Mouse (Mus musculus) heart, adult 18-20 months (tissue): ENCODE measurements at regions not wholly inside any gene's neighbourhood (a gene's known extent, or its start where the extent isn't known, plus 50 kb on each side); places are given as distances from the start of the nearest gene placed in this dataset.

Experiments
- DNase-seq, 2 experiments: peaks; one replicate each; pipeline ENCODE4 v3.0.0; 2021 to 2022; ENCODE audit warnings: mixed read lengths in 1 of 2

DNA sequence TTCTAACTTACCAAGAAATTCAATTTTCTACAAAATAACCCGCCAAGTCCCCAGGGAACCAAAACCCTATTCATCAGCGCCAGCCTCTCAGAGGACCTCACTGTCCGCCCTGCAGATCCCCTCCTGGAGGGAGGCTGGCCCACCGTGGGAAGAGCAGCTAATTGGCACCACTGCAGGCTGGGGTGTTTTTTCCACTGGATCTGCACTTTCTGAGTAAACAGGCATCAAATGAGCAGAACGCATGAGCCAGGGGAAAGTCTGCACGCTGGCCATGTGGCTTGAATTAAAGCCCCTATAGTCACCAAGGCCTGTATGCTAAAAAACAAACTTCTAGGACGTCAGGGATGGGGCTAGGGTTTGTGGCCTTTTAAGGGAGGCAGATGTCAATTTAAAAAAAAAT lies 332.4 kb upstream of the Zmiz1 start:
- no peak for DNase-seq

DNA sequence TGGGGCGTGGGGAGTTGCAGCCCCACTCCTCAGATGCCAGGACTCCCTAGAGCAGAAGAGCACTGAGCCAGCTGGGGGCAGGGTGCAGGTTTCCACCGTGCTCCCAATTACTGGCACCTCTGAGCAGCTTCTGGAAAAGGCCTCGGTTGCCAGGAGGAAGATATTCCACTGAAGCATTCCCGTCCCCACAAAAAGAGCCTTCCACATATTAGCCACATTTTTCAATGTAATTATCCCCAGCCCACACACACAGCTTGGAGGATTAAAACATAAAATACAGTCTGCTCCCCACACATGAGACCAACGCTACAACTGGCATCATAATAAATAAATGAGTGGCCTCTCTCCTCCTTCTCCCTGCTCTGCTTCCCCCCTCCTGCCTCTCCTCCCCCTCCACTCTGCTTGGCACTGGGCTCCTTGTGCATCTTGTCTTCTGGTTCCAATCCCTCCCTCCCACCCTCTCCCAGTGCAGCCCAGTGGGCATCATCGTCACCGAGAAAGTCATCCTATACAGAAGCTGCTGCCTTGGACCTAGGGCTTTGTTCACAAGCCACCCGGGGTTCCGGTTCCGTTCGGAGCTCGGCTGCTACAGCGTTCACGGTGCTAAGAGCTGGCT lies 331.3 kb upstream of the Zmiz1 start:
- DNase-seq = no peak

GRCm38 (mm10) chr14:25128160-25128547 lies 330.8 kb upstream of the Zmiz1 start:
- DNase-seq = no peak

- DNase-seq = no peak
Observed at GRCm38 (mm10) chr14:25135371-25135770, 323.6 kb upstream of the Zmiz1 start.

GRCm38 (mm10) chr14:25137312-25137711 lies 321.7 kb upstream of the Zmiz1 start:
- no peak for DNase-seq

GRCm38 (mm10) chr14:25138485-25138884 lies 320.5 kb upstream of the Zmiz1 start:
- DNase-seq = peak; percentile 58 to 73

GRCm38 (mm10) chr14:25141933-25142332 lies 317.1 kb upstream of the Zmiz1 start:
- no peak for DNase-seq

GRCm38 (mm10) chr14:25143051-25143450 lies 315.9 kb upstream of the Zmiz1 start:
- DNase-seq = no peak

DNA sequence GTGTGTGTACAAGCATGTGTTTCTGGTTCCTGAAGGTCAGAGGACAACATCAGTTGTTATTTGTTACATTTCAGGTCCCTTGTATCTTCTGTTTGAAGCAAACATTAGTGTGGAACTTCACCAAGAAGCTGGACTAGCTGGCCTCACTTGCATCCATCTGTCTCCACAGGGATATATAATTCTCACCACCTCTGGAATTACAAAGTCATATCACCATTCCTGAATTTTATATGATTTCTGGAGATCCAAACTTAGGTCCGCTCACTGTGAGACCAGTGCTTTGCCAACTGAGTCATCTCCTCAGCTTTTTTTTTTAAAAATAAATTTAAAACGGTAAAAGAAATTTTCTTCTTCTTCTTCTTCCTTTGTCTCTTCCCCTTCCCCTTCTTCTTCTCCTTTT lies 311.3 kb upstream of the Zmiz1 start:
- DNase-seq = no peak

GRCm38 (mm10) chr14:25150968-25151367 lies 308.0 kb upstream of the Zmiz1 start:
- DNase-seq = no peak

DNA sequence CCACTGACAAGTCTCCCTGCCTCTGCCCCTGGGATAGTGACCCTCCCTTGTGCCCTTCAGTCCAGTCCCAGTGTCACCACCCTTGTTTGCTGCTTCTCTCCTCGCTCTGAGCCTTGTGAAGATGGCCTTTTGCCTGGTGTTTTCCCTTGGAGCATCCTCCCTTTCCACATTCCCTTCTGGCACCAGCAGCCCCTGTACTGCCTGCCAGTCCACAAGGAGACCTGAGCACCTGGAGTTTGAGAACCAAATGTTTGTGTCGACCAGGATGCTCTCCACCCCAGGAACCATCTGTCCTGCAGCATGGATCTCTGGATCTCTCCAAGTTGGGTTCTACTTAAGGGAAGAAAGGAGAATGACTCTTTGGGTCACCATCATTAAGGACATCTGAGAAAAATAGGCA lies 307.5 kb upstream of the Zmiz1 start:
- DNase-seq = no peak

- no peak for DNase-seq
Observed at GRCm38 (mm10) chr14:25153573-25153972, 305.4 kb upstream of the Zmiz1 start.

- DNase-seq = no peak
Observed at GRCm38 (mm10) chr14:25154180-25154579, 304.8 kb upstream of the Zmiz1 start.

DNA sequence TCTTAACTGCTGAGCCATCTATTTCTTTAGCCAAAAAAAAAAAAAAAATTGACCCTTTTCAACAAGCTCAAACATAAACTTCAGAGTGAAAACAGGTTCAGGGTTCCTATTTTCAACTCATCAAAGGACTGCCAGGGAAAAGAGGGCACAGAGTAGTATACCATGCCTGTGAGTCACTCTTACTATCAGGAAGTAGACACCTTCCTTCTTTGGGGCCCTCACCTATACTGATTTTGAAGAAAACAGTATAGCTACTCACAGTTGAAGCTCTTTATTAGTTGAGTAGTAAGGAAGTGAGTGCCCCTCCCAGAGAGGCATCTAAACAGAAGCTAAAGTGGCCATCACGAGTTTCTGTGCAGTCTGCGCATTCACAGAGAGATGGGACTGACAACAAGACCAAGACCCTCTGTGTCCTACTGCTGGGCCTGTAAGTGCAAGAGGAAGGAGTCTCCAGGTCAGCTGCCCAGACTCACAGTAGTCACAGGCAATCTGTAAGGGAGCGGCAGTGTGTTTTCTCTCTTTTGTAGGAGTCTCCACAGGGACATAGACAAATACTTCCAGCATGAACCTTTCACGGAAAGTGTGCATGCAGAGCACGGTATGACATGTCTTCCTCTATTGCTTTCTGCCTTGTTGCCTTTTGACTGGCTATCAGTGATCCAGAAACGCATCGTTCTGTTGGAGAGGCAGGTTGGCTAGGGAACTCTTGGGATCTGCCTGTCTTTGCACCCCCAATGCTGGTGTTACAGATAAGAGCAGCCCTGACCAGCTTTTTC lies 303.8 kb upstream of the Zmiz1 start:
- no peak for DNase-seq

DNA sequence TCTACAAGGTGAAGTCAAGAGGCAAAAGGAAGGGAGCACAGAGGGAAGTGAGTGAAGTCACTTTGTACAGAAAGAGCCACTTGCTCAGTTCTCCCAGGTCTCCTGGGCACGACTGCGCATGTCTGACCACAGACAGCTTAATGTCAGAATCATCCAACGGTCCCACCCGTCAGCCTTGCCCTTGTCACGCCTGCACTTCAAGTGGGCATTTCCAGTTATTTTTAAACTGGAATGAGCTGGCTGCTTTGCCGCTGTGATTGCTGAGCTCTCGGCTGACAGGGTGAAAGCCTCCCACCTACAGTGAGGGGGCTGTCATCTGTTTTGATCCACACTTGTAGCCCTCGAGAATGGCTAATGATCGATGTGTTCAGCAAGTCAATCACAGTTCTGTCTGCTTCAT lies 302.8 kb upstream of the Zmiz1 start:
- peak; percentile 53 to 62 for DNase-seq

DNA sequence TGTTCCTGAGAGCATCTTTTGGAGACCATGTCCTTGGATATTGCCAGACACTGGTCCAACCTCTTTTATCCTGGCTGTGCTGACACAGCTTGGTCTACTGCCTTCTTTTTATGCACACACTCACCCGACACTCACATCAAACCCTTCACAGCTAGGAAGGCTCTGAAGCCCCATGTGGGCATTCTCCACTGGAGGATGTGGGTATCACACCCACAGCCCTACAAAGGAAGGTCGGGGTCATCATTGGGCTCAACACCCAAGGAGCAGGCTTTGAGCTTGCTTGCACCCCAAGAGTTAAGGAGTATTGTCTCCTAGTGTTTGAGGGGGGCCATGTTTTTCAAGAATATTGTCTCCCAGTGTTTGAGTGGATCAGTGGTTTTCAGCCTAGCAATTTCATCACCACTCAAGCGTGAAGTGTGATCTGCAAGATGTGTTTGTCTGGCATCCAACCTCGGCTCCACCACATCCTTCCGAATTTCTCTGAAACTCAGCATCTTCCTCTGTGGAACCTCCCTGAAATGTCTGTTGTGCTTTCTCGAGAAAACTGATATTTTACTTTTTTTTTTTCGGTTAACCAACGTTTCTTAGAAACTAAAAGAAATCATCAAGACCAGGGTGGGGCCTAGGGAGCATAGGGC lies 297.2 kb upstream of the Zmiz1 start:
- no peak for DNase-seq

DNA sequence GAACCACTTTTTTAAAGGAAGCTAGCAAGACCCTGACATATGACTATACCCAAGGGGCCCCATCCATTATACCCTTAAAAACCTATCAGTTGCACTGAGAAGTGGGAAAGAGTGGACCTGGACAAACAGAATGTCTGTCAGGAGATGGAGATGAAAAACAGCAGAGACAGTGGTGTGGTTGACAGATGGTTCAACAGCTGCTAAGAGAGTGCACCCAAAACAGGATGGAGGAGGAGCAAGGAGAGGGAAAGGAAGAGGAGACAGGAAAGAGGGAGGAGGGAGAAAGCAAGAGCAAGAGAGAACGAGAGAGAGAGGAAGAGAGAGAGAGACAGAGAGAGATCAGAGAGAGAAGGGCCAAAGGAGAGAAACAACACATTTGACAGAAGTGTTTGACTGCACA lies 292.8 kb upstream of the Zmiz1 start:
- DNase-seq = no peak

DNA sequence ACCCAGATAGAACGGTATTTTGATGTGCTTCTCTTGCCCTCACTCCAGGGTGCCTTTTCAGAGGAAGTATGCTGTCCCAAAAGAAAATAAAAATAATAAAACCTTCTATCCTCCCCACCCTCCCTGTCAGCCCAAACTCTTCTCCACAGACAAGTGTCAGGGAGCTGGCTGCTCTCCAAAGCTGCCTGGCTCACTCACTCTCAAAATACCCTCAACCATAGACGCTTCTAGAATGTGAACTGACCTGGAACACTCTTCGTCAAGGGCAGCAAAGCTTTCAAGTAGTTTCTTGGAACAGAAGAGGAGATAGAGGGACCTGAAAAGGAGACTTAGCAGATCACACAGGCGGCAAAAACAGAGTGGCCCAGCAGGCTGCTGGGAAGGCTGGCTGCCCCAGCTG lies 291.4 kb upstream of the Zmiz1 start:
- DNase-seq = peak; percentile 47 to 53

GRCm38 (mm10) chr14:25168310-25168709 lies 290.7 kb upstream of the Zmiz1 start:
- no peak for DNase-seq

DNA sequence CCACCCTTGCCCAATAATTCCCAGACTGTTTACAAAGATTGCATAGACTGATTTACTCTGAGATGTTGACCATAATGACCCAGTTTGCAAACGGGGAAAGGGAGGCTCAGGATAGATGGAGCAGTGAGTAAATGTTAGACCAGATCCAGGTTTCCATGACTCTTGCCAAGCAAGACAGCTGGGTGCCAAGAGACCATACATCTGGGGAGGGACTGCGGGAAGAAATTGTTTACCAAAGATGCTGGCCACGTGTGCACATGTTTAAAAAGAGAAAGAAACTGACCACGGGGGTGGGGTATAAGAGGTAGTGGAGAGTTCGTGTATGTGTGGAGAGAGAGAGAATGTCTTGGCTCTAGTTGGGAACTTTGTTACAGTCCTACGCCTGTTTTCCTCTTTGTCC lies 285.7 kb upstream of the Zmiz1 start:
- no peak for DNase-seq

DNA sequence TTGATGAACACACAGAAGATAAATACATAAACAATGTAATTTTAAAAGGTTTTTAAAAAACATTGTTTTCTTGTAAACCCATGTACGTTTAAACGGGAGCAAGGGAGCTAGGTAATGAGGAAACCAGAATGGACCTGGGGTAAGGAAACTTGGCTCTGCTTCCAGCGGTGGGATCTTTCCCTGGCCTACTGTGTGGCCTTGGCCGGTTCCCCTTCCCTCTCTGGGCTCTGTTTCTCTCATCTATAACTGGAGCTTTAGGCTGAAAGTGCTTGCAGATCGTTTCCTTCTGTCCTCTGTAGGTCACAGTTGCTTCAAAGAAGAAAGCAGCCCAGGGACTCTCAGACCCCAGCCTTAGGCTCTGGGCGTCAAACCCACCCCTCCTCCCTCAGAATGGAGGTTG lies 285.1 kb upstream of the Zmiz1 start:
- DNase-seq = no peak

DNA sequence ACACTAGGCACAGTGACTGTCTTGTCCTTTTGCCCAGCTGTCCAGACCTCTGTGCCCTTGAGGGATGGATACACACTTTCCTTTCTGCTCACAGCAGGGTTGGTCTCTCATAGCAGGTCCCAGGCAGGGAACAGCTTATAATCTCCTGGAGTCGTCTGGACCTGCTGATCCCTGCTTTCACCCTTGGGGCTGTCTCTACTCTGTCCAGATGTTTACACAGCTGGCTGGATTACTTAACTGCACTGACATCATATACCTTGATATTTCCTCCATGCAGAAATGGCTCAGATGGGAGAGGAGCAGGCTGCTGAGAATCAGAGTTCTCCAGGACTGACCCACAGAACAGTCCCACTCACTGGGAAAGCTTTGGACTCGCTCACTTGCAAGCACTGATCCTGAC lies 284.6 kb upstream of the Zmiz1 start:
- peak; percentile 41 to 68 for DNase-seq

GRCm38 (mm10) chr14:25176206-25176605 lies 282.8 kb upstream of the Zmiz1 start:
- no peak for DNase-seq

DNA sequence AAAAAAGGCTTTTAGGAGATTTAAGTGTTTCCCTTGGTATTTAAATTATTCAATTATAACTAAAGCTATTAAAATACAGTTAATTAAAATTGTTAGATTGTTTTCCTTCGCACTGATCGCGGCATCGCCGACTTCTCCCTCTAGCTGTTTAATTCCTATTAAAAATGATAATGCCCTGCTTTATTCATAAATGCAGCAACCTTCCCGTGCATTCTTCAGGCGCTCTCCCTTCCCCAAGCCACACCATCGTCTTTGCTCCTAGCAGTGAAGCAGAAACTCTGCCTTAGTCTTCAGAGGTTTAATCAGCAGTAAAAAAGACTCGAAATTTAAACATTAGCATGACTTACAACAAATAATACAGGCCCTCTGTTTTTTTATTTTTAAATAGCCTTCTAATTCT lies 278.9 kb upstream of the Zmiz1 start:
- no peak for DNase-seq
